Mouse (Mus musculus) cortical plate, adult 2 months (tissue): ENCODE results near the gene Wfikkn2. TPM values are rescaled to one million over a fixed set of nuclear protein-coding genes. Genes with fewer than 3 reads are reported as not detected.
A peak's percentile ranks its signal among the peaks of the same experiment; 100 is the strongest.

Source experiments
- H3K27ac ChIP-seq: fragments of 200-500 bp; 2 replicates; pipeline ENCODE4 v1.5.1; 2012; ENCODE audit warnings: low read length, control low read depth, inconsistent platforms; ENCODE audit not compliant: insufficient read depth
- H3K4me1 ChIP-seq: fragments of 200-500 bp; 2 replicates; pipeline ENCODE4 v1.6.1; 2011; ENCODE audit warnings: low read length; ENCODE audit not compliant: control insufficient read depth, insufficient read depth
- H3K4me3 ChIP-seq: fragments of 200-500 bp; 2 replicates; pipeline ENCODE4 v1.5.1; 2011; ENCODE audit warnings: mild to moderate bottlenecking, low read length, control low read depth; ENCODE audit not compliant: insufficient read depth
- CTCF ChIP-seq: fragments of 200-500 bp; IDR thresholded peaks from 2 replicates; pipeline ENCODE4 v1.5.1; 2011; ENCODE audit warnings: mild to moderate bottlenecking, control low read depth, low read length; ENCODE audit not compliant: insufficient read depth; ENCODE audit errors: extremely low read depth
- POLR2A ChIP-seq: fragments of 200-500 bp; IDR thresholded peaks from 2 replicates; pipeline ENCODE4 v1.6.1; 2011; ENCODE audit warnings: mild to moderate bottlenecking, low read length, control low read depth; ENCODE audit not compliant: insufficient read depth; ENCODE audit errors: extremely low read depth
- polyA plus RNA-seq: library from polyadenylated mRNA; depleted of rRNA; stranded (reverse); fragments of >200 nt; gene quantifications from 2 replicates; pipeline ENCODE4 v1.2.3, GENCODE M21; 2012

Wfikkn2 gene
- polyA plus RNA-seq, 1 experiment, result 1.3 TPM

DNA sequence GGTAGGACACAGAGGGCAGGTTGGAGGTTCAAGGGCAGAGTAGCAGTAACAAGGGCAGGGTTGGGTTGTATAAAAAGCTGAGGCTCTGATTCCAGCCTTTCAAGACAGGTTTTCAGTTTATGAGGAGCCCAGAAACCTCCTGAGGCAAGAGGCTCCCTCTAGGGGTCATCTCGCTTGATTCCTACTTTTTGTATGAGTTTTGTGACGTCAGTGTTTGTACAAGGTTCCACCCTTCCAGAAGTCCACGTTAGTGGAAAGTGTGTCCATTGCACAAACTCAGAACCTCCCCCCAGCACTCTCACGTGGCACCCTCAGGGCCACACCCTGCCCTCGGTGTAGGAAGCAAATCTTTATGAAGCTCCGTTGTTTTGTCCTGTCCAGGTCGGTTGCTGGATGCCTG lies 19.8 kb downstream of the Wfikkn2 start:
- Histone ChIP-seq H3K27ac (no peak overlapping the region), H3K4me3 (no peak overlapping the region), H3K4me1 (no peaks in the 10 kb centered on the region)
- TF ChIP-seq CTCF (peak; percentile 73), POLR2A (no peak)

DNA sequence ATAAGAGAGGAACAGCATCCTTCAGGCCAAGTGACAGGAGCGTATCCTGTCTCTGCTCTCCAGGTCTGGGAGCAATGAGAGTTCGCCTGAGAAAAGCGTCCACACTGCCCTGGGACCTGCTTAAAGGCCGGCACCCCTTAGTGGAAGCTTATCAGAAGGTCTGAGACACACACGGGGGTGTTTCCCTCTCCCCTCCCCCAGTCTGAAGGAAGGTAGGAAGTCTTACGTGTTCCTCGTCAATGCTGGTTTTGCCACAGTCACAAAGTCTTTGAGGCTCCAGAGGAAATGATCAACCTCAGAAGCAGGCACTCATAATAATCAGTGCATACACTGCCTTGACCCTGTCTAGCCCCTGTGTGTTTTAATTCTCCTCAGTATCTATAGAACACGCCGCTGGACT lies 22.3 kb downstream of the Wfikkn2 start:
- TF ChIP-seq CTCF, result no peak
- no peak for TF ChIP-seq POLR2A
- Histone ChIP-seq H3K4me3 (no peak overlapping the region), H3K27ac (no peak overlapping the region), H3K4me1 (no peaks in the 10 kb centered on the region)

DNA sequence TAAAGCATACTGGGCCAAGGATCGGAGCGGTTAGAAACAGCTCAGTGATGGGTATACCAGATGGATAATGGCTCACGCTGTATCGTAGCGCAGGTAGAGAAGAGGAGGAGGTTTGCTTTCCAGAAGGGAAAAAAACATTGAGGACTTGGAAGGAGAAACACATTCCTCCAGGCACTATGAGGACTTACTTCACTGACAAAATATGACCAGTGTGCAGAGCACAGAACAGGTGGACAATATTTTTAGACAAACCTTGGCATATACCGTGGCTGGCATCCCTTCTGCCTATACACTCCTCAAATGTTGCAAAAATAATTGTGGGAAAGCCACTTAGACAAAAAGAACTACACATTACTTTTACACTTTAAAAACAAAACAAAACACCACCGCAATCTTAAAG lies 24.5 kb downstream of the Wfikkn2 start:
- no peaks in the 10 kb centered on the region for H3K4me1 ChIP-seq
- no peak for TF ChIP-seq CTCF
- no peak for TF ChIP-seq POLR2A
- H3K4me3 ChIP-seq, result no peak overlapping the region
- no peak overlapping the region for H3K27ac ChIP-seq

DNA sequence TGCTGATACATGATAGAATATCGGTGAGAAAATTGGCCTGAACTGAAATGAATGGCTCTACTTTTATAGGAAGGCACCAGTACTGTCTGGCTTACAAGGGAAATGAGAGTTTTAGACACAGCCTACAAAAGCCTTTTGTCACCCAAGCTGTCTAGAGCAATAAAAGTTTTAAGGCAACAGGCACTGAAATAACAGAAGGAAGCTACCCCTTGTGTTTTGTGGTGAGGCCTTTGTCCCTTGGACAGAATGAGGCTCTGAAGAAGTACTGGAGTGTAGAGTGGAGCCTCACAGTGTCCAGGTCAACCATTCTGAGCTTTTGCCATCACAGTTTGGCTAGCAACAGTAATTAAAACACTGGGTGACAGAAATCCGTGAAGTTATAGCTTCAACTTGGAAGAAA lies 29.6 kb downstream of the Wfikkn2 start:
- TF ChIP-seq POLR2A, result no peak
- no peak for TF ChIP-seq CTCF
- H3K4me3 ChIP-seq, result no peak overlapping the region
- peaks cover 6% of the 10 kb centered on the region for H3K4me1 ChIP-seq
- H3K27ac ChIP-seq, result no peak overlapping the region

DNA sequence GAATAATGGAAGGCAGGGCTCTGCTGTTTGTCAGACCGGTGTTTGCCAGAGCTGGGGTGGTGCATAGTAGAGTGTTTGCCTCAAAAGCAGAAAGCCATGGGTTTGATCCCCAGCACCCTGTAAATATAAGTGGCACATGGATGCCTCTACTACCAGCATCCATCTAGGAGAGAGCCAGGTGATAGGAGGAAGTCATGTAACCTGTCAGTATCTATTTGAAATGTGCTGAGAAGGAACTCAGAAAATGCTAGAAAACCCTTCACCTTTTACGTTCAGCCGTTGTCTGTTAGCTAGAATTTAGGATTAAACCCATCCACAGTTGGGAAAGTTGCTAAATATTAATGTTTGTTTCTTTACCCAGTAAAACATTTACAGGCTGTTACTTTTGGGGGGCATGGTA lies 30.2 kb downstream of the Wfikkn2 start:
- Histone ChIP-seq H3K27ac (no peak overlapping the region), H3K4me3 (no peak overlapping the region), H3K4me1 (peaks cover 6% of the 10 kb centered on the region)
- no peak for TF ChIP-seq POLR2A
- no peak for TF ChIP-seq CTCF

DNA sequence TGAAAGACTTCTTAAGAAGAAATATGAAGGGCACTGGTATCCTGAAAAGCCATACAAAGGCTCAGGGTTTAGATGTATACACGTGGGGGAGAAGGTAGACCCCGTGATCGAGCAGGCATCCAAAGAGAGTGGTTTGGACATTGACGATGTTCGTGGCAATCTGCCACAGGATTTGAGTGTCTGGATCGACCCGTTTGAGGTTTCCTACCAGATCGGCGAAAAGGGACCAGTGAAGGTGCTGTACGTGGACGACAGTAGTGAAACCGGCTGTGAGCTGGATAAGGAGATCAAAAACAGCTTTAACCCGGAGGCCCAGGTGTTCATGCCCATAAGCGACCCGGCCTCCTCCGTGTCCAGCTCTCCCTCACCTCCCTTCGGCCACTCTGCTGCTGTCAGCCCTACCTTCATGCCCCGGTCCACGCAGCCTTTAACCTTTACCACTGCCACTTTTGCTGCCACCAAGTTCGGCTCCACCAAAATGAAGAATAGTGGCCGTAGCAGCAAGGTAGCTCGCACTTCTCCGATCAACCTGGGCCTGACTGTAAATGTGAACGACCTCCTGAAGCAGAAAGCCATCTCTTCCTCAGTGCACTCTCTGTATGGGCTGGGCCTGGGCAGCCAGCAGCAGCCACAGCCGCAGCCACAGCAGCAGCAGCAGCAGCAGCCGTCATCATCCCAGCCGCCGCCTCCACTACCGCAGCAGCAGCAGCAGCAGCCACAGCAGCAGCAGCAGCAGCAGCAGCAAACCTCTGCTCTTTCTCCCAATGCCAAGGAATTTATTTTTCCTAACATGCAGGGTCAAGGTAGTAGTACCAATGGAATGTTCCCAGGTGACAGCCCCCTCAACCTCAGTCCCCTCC lies 31.8 kb downstream of the Wfikkn2 start:
- TF ChIP-seq POLR2A (peak; percentile 20; the same call in 1 of the 2 replicates), CTCF (no peak)
- Histone ChIP-seq H3K4me3 (peak overlapping the region; percentile 44), H3K27ac (peak overlapping the region; percentile 36; the same call in 1 of the 2 replicates), H3K4me1 (peaks cover 6% of the 10 kb centered on the region)

DNA sequence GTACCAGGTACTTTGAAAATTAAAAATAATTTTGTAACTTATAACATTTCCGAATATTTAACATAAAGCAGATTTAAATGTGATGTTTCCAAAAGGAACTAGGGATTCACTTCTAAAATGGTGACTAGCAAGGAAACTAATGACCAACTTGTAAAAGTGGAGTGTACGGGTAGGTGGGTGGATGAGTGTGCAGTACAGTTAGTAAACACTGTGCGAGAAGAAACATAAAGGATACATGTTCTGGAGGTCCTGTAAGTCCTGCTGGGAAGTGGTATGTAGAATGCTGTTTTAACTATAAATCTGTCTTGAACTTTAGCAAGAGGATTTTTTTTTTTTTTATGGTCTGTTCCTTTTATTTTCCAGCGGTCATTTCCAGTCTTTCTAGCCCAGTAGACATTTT lies 32.8 kb downstream of the Wfikkn2 start:
- peaks cover 8% of the 10 kb centered on the region for H3K4me1 ChIP-seq
- TF ChIP-seq CTCF, result no peak
- no peak for TF ChIP-seq POLR2A
- H3K4me3 ChIP-seq, result peak overlapping the region; percentile 51; the same call in 1 of the 2 replicates
- no peak overlapping the region for H3K27ac ChIP-seq

DNA sequence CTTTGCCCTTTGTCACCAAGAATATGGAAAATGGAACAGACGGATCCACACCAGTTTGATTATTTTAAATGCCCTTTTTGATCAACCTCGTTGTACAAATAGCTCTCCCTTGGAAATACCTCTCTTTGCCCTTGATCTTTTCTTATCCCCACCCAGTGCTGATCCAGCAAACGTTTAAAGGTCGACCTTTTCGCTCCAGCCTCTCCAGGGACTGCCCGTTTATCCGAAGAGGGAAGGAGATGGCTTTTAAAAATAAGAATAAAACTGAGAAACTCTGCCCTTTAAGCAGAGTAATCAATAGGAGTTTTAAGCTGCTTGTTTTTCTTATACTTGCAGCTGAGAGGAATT lies 33.3 kb downstream of the Wfikkn2 start:
- Histone ChIP-seq H3K4me1 (peaks cover 8% of the 10 kb centered on the region), H3K4me3 (peak overlapping the region; percentile 51), H3K27ac (peak overlapping the region; percentile 13)
- no peak for TF ChIP-seq CTCF
- no peak for TF ChIP-seq POLR2A

DNA sequence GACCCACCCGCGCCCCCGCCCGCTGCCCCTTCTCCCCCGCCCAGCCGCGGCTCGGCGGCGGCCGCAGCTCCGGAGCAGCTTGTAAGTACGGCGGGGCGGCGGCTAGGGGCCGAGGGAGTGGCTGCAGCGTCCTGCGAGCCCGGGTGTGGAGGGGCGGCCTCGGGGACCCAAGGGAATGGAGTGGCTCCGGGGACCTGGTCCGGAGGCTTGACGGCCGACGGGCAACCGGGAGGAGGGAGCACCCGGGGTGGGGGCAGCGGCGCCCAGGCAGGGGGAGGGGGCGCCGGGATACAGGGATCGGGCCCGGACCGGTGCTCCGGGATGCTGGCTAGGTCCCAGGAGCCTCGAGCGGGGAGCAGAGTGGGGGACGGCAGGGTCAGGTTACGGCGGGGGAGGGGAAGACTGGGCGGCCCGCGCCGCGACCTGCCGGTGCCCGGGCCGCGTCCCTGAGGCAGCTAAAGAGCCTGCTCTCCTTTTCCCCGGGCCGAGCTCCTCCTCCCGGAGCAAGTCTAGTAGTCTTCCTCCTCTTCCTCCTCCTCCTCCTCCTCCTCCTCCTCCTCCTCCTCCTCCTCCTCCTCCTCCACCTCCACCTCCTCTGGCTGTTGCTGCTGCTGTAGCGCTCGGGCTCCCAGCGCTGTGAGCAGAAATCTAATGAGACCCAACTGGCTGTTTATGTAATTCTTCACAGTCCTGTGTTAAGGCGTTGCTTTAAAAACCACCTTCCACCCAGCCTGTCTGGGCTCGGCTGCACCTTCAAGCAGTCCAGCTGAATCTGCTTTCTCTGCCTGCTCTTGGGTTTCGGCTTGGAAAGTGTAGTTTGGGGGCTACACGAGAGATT lies 33.9 kb downstream of the Wfikkn2 start:
- Histone ChIP-seq H3K27ac (peak overlapping the region; percentile 74), H3K4me3 (peak overlapping the region; percentile 51), H3K4me1 (peaks cover 8% of the 10 kb centered on the region)
- no peak for TF ChIP-seq CTCF
- peak; percentile 43; the same call in 1 of the 2 replicates for TF ChIP-seq POLR2A
